Mouse (Mus musculus) spleen, postnatal 4 days (tissue): ENCODE results near the gene Pld1.
A peak's percentile ranks its signal among the peaks of the same experiment; 100 is the strongest.
"Not testable (repeated sequence)": the region's sequence is repeated elsewhere in the genome, so short reads cannot be mapped to it uniquely, and the experiment has no call there.

Experiments used
- DNase-seq, 2 experiments: peaks; one replicate each; pipeline ENCODE4 v3.0.0; 2022; ENCODE audit warnings: low spot score in 2 of 2

The Pld1 gene

DNA sequence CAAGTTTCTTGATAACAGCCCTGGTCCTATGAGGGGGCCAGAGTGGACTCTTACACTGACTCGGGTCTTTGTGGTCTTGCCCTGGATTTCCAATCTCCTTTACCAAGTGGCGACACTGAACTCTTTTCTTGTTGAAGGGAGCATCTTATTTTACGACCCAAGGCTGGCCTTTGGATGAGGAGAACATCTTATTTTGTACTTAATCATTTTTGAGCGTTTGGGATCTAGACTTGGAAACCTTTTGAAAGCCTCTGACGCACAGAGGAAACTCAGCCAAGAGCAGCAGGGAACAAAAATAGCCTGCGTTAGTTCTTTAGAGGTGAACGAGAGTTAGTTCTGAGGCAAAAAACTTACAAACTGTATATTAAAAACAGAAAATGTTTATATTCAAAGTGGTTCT lies 4.5 kb downstream of the Pld1 start:
- no peak for DNase-seq

DNA sequence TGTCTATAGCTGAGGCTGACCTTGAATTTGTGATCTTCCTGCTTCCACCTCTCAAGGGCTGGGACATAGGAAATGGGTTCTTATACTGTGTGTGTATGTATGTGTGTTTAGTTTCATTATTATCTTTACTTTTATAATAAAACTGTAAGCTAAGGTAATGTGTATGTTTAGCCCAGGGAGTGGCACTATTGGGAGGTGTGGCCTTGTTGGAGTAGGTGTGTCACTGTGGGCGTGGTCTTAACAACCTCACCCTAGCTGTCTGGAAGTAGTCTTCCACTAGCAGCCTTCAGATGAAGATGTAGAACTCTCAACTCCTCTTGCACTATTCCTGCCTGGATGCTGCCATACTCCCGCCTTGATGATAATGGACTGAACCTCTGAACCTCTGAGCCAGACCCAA lies 6.9 kb downstream of the Pld1 start:
- DNase-seq: not testable (repeated sequence)

GRCm38 (mm10) chr3:27949175-27949872 lies 10.8 kb downstream of the Pld1 start:
- no peak for DNase-seq

DNA sequence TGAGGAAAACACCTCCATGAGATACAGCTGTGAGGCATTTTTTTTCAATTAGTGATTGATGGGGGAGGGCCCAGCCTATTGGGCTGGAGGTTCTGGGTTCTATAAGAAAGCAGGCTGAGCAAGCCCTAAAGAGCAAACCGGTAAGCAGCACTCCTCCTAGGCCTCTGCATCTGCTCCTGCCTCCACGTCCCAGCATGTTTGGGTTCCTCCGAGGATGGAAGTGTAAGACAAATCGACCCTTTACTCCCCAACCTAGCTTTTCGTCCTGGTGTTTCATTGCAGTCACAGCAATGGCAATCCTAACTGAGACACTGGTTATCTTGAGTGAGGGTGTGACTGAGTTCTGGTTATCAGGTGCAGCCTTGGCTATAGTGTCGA lies 11.4 kb downstream of the Pld1 start:
- DNase-seq: no peak

DNA sequence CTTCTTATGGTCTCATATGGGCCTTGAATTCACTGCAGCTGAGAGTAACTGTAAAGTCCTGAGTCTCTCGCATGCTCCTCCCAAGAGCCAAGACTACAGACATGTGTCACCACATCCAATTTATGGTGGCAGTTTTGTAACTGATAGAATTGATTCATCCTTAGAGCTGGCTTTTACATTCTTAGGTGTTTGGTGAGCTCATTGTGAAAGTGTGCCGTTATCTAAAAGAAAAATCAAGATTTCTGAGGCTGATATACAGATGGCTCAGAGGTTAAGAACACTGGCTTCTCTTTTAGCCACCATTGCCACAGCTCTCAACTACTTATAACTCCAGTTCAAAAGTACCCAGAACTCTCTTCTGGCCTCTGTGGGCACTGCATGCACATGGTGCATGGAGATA lies 12.2 kb downstream of the Pld1 start:
- no peak for DNase-seq

- DNase-seq: no peak
Observed at GRCm38 (mm10) chr3:27951721-27952120, 13.2 kb downstream of the Pld1 start.

DNA sequence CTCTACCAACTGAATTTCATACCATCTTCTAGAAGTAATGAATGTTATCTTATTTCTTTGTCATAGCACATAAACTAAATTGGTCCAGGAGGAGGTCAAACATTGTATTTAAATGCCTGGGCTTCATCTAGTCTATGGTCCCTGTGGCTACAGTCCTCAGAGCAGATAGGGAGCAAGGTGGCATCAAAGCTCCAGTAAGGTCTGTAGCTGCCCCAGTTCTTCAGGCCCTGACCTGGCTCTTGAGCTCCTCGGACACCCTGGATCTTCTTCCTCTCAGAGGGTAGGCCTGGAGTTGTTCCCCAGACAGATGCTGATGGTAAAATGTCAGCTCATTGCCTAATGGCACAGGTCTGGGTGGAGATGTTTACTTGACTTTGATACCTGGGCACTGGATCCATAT lies 17.5 kb downstream of the Pld1 start:
- no peak for DNase-seq

DNA sequence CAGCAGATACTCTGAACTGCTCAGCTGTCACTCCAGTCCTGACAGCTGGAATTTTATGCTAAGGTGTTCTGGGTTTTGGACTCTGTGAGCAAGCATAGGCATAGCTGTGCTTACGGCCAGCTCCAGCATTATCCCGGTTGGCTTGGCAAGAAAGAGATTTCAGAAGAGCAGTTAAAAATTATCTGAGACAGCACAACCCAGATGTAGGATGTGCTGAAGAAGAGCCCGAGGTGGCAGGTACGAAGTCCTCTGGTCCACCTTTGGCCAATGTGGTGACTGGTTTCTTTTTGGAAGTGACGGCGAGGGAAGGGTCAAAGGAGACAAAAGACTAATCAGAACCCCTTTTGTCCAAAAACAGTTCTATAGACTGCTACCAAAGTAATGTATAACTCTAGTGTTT lies 20.7 kb downstream of the Pld1 start:
- DNase-seq: no peak

GRCm38 (mm10) chr3:27961162-27961561 lies 22.7 kb downstream of the Pld1 start:
- no peak for DNase-seq

- no peak for DNase-seq
Observed at GRCm38 (mm10) chr3:27963795-27964201, 25.3 kb downstream of the Pld1 start.

GRCm38 (mm10) chr3:27968671-27969070 lies 30.2 kb downstream of the Pld1 start:
- no peak for DNase-seq

DNA sequence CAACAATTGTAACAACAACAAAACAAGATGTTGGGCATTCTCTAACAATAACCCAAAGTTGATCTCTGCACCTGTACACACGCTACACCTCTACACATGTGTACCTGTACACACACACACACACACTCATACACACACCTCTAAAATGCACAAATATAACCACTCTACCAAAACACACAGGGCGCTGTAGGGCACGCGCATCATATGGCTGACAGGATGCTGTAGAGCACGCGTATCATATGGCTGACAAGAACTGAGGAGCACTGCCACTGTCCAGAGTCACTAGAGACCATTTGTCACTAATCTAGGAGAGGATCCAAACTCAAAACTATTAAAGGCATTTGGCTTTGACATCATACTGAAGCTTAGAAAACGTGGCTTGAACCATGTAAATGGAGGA lies 35.4 kb downstream of the Pld1 start:
- DNase-seq: no peak

GRCm38 (mm10) chr3:27974981-27975380 lies 36.5 kb downstream of the Pld1 start:
- DNase-seq: no peak

GRCm38 (mm10) chr3:27976931-27977544 lies 38.5 kb downstream of the Pld1 start:
- no peak for DNase-seq

GRCm38 (mm10) chr3:27978030-27978723 lies 39.7 kb downstream of the Pld1 start:
- DNase-seq: no peak

- DNase-seq: no peak
Observed at GRCm38 (mm10) chr3:27981591-27981990, 43.1 kb downstream of the Pld1 start.

GRCm38 (mm10) chr3:27982436-27983017 lies 44.0 kb downstream of the Pld1 start:
- no peak for DNase-seq

DNA sequence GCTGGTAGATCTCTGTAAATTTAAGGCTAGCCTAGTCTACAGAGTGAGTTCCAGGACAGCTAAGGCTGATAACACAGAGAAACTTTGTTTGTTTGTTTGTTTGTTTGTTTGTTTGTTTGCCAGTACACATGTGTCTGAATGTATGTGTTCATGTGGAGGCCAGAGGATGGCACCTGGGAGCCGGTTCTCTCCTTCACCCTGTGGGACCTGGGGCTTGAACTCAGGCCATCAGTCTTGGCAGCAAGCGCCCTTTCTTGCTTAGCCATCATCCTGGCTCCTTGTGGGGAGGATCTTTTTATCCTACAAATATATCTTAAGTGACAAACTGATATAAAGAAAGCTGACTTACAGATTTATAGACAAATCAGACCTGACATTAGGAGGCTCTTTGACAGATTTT lies 44.8 kb downstream of the Pld1 start:
- DNase-seq: no peak

GRCm38 (mm10) chr3:27983935-27984577 lies 45.6 kb downstream of the Pld1 start:
- DNase-seq: peak in 1 of 2 experiments; percentile 21

DNA sequence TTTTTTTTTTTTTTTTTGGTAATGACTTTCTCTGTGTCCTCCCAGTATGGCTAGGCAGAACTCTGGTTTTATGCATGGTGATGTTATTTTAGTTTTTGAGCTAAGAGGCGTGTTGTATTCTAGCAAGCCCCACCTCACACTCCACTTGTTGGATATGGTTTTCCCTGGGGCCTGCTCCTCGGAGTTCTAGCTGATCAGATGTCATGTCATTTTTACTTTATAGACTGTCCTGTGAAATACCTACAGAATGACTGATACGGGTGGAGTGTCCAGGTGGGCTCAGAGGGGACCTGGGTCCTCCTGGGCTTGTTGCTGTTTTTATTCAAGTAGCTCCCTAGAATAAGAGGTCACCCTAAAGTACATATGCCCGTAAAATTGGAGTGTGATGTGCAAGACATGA lies 46.1 kb downstream of the Pld1 start:
- no peak for DNase-seq

GRCm38 (mm10) chr3:27985344-27985743 lies 46.8 kb downstream of the Pld1 start:
- no peak for DNase-seq

DNA sequence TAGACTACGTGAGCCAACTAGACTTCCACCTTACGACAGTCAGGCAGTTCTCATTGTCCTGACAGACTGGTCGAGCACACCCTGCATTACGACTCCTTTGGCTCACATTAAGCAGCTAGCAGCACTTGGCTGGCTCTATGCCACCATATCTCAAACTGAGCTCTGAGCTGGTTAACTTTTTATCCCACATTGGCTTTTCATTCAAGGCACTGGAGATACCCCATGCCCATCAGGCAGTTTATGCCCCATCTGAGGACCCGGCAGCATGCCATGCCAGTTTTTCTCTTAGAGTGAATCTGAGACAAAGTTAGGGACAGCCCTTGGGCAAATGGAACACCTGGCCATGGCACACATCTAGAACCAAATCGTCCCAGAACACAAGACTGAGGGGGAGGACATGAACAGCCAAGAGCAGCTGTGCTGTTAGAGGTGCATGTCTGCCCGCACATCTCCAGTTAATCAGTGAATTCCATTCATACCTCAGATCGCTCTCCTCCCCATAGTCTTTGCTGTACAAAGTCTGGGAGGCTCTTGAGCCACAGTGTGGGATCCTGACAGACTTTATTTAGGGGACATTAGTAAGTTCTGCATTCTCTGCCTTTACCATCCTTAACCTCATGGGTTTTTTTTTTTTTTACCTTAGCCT lies 49.5 kb downstream of the Pld1 start:
- no peak for DNase-seq
